Mouse (Mus musculus) bone marrow, adult 2 months (tissue): ENCODE results near the gene Eif4e.

Experiments used
- CTCF ChIP-seq: fragments of 200-500 bp; IDR thresholded peaks from 2 replicates; pipeline ENCODE4 v1.5.1; 2011; ENCODE audit warnings: low read length, control low read depth; ENCODE audit not compliant: control insufficient read depth, insufficient read depth
- POLR2A ChIP-seq: fragments of 200-500 bp; IDR thresholded peaks from 2 replicates; pipeline ENCODE4 v1.6.1; 2011; ENCODE audit warnings: low read depth, mild to moderate bottlenecking, control low read depth, low read length, borderline replicate concordance; ENCODE audit not compliant: control insufficient read depth

DNA sequence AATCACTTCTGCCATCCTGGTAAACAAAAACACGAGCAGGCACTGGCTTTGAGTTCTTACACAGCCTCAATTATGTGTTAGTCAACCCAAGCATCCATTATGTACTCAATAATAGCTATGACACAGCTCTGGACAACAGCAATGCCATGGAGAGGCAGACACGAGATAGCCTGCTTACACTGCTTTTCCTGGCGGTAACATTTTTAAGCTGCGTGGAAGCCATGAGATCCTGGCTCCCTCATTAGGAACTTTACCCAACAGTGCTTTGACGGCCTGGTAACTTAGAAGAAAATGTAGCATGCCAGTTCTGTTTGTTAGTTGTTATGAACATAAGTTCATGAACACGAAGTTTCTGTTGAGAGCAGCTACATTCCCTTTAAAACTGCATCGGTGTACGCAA lies 485 bp upstream of the Eif4e start:
- no peak for TF ChIP-seq POLR2A
- no peak for TF ChIP-seq CTCF
